Mouse (Mus musculus) lung, postnatal 14 days (tissue): ENCODE results near the gene Tmem38a.

ENCODE experiments used
- DNase-seq: peaks from one replicate; pipeline ENCODE4 v3.0.0; 2021

Gene Tmem38a

GRCm38 (mm10) chr8:72571611-72572473 lies at the start of gene Tmem38a:
Tmem38a (plus strand) TSS chr8:72572055.
- peak; percentile 81 for DNase-seq

GRCm38 (mm10) chr8:72532103-72532502 lies 39.8 kb upstream of the Tmem38a start:
- DNase-seq: no peak

- no peak for DNase-seq
Observed at GRCm38 (mm10) chr8:72534888-72535287, 37.0 kb upstream of the Tmem38a start.

GRCm38 (mm10) chr8:72539234-72539633 lies 32.6 kb upstream of the Tmem38a start:
- no peak for DNase-seq

- no peak for DNase-seq
Observed at GRCm38 (mm10) chr8:72547122-72547801, 24.6 kb upstream of the Tmem38a start.

GRCm38 (mm10) chr8:72547802-72548643 lies 23.8 kb upstream of the Tmem38a start, which contains the start of gene Med26:
Med26 (minus strand) TSS chr8:72548270.
- DNase-seq: peak; percentile 97

GRCm38 (mm10) chr8:72548644-72549313 lies 23.1 kb upstream of the Tmem38a start:
- no peak for DNase-seq

- DNase-seq: peak; percentile 46
Observed at GRCm38 (mm10) chr8:72549314-72549892, 22.5 kb upstream of the Tmem38a start.

GRCm38 (mm10) chr8:72555770-72556169 lies 16.1 kb upstream of the Tmem38a start:
- DNase-seq: no peak

- DNase-seq: no peak
Observed at GRCm38 (mm10) chr8:72561111-72561689, 10.7 kb upstream of the Tmem38a start.

- no peak for DNase-seq
Observed at GRCm38 (mm10) chr8:72565970-72566369, 5.9 kb upstream of the Tmem38a start.

- peak; percentile 98 for DNase-seq
Observed at GRCm38 (mm10) chr8:72570633-72571610, 933 bp upstream of the Tmem38a start, which contains the start of gene Smim7. Smim7 (minus strand) TSS chr8:72571088.

GRCm38 (mm10) chr8:72572507-72572906 lies 652 bp downstream of the Tmem38a start:
- no peak for DNase-seq

- DNase-seq: no peak
Observed at GRCm38 (mm10) chr8:72573450-72573849, 1.6 kb downstream of the Tmem38a start.

GRCm38 (mm10) chr8:72575915-72576314 lies 4.1 kb downstream of the Tmem38a start:
- DNase-seq: no peak

GRCm38 (mm10) chr8:72577266-72577665 lies 5.4 kb downstream of the Tmem38a start:
- DNase-seq: no peak

- DNase-seq: no peak
Observed at GRCm38 (mm10) chr8:72577941-72578340, 6.1 kb downstream of the Tmem38a start.

GRCm38 (mm10) chr8:72579374-72579773 lies 7.5 kb downstream of the Tmem38a start:
- no peak for DNase-seq

GRCm38 (mm10) chr8:72583056-72583771 lies 11.4 kb downstream of the Tmem38a start:
- peak; percentile 41 for DNase-seq

GRCm38 (mm10) chr8:72584390-72584789 lies 12.5 kb downstream of the Tmem38a start:
- no peak for DNase-seq
